Mouse (Mus musculus) CH12.LX (cell line): Measurements from ENCODE around the gene Zfand6. TPM values are rescaled to one million over a fixed set of nuclear protein-coding genes. Genes with fewer than 3 reads are reported as not detected.

Source experiments
- DNase-seq: peaks from one replicate; pipeline ENCODE4 v3.0.0-alpha.2; 2013; ENCODE audit errors: extremely low read depth
- H3K27ac ChIP-seq: 2 replicates; pipeline ENCODE4 v1.5.1; 2012; ENCODE audit warnings: low read depth, mild to moderate bottlenecking, control low read depth, moderate library complexity; ENCODE audit not compliant: insufficient read depth
- H3K27me3 ChIP-seq: replicated peaks from 2 replicates; pipeline ENCODE3; 2012; ENCODE audit warnings: inconsistent platforms
- H3K36me3 ChIP-seq, 2 experiments: replicated peaks in 1 of 2; 2 replicates each; pipeline versions ENCODE3 to v1.6.1; 2012; ENCODE audit warnings: inconsistent platforms in 1 of 2, low read length in 1 of 2, mild to moderate bottlenecking in 1 of 2, mixed read lengths in 1 of 2, moderate library complexity in 1 of 2; ENCODE audit not compliant: control insufficient read depth in 1 of 2, insufficient read depth in 1 of 2
- H3K4me1 ChIP-seq, 2 experiments: 2 replicates each; pipeline ENCODE4 v1.6.1; 2012; ENCODE audit warnings: inconsistent platforms in 1 of 2, moderate library complexity in 1 of 2; ENCODE audit not compliant: insufficient read depth in 2 of 2, control insufficient read depth in 1 of 2
- H3K4me2 ChIP-seq: 2 replicates; pipeline ENCODE4 v1.6.1; 2012; ENCODE audit warnings: low read depth, mild to moderate bottlenecking, control low read depth; ENCODE audit not compliant: poor library complexity, insufficient read depth, severe bottlenecking
- H3K4me3 ChIP-seq, 3 experiments: fragments of 150-350 bp in 1 of 3; sonication (generic) in 1 of 3; replicated peaks in 1 of 3; 2 replicates each; pipeline versions ENCODE3 to v1.5.1; 2011 to 2012; ENCODE audit warnings: low read depth in 2 of 3, low read length in 2 of 3, mild to moderate bottlenecking in 2 of 3, moderate library complexity in 2 of 3, control low read depth in 1 of 3, improper control_type of control experiment in 1 of 3, inconsistent platforms in 1 of 3, mixed read lengths in 1 of 3; ENCODE audit not compliant: poor library complexity in 1 of 3
- H3K79me2 ChIP-seq: replicated peaks from 2 replicates; pipeline ENCODE4 v1.6.1; 2012; ENCODE audit warnings: mild to moderate bottlenecking, moderate library complexity; ENCODE audit not compliant: control insufficient read depth, poor library complexity, insufficient read depth, severe bottlenecking; ENCODE audit errors: extremely low read depth
- H3K9ac ChIP-seq: 2 replicates; pipeline ENCODE4 v1.6.1; 2012; ENCODE audit warnings: low read depth, mild to moderate bottlenecking, control low read depth, moderate library complexity; ENCODE audit not compliant: insufficient read depth
- H3K9me3 ChIP-seq: replicated peaks from 2 replicates; pipeline ENCODE3; 2012; ENCODE audit warnings: low read length, inconsistent platforms, mixed read lengths
- CHD1 ChIP-seq: IDR thresholded peaks from 2 replicates; pipeline ENCODE4 v1.6.1; 2012; ENCODE audit warnings: low read depth, low read length, improper control_type of control experiment, inconsistent platforms
- CTCF ChIP-seq, 2 experiments: IDR thresholded peaks in 1 of 2; conservative IDR thresholded peaks in 1 of 2; 2 replicates each; pipeline ENCODE4 v1.5.1; 2011 to 2012; ENCODE audit warnings: low read depth in 2 of 2, low read length in 2 of 2, improper control_type of control experiment in 1 of 2, inconsistent platforms in 1 of 2, mild to moderate bottlenecking in 1 of 2, moderate library complexity in 1 of 2
- ELF1 ChIP-seq: IDR thresholded peaks from 2 replicates; pipeline ENCODE4 v1.6.1; 2014; ENCODE audit warnings: low read depth, mild to moderate bottlenecking, inconsistent platforms, low read length, improper control_type of control experiment
- EP300 ChIP-seq: IDR thresholded peaks from 2 replicates; pipeline ENCODE4 v1.6.1; 2011; ENCODE audit warnings: low read length, improper control_type of control experiment
- JUN ChIP-seq: IDR thresholded peaks from 2 replicates; pipeline ENCODE4 v1.6.1; 2011; ENCODE audit warnings: low read depth, mild to moderate bottlenecking, low read length, improper control_type of control experiment, moderate library complexity; ENCODE audit not compliant: insufficient read depth
- JUND ChIP-seq: conservative IDR thresholded peaks from 2 replicates; pipeline ENCODE4 v1.6.1; 2011; ENCODE audit warnings: low read depth, low read length, improper control_type of control experiment
- MEF2A ChIP-seq: IDR thresholded peaks from 2 replicates; pipeline ENCODE4 v1.6.1; 2014; ENCODE audit warnings: low read depth, mild to moderate bottlenecking, inconsistent platforms, low read length, improper control_type of control experiment, borderline replicate concordance
- NELFE ChIP-seq: IDR thresholded peaks from 2 replicates; pipeline ENCODE4 v1.6.1; 2011; ENCODE audit warnings: low read depth, low read length, improper control_type of control experiment
- POLR2A ChIP-seq: IDR thresholded peaks from 2 replicates; pipeline ENCODE4 v1.6.1; 2011; ENCODE audit warnings: low read depth, mild to moderate bottlenecking, improper control_type of control experiment, low read length
- RAD21 ChIP-seq: IDR thresholded peaks from 2 replicates; pipeline ENCODE4 v1.6.1; 2011; ENCODE audit warnings: low read depth, mild to moderate bottlenecking, low read length, improper control_type of control experiment, moderate library complexity
- SMC3 ChIP-seq: IDR thresholded peaks from 2 replicates; pipeline ENCODE4 v1.6.1; 2011; ENCODE audit warnings: low read depth, low read length, improper control_type of control experiment
- TBP ChIP-seq: conservative IDR thresholded peaks from 2 replicates; pipeline ENCODE4 v1.6.1; 2011; ENCODE audit warnings: low read depth, low read length, improper control_type of control experiment
- TCF12 ChIP-seq: IDR thresholded peaks from 2 replicates; pipeline ENCODE4 v1.6.1; 2014; ENCODE audit warnings: low read depth, mild to moderate bottlenecking, inconsistent platforms, low read length, improper control_type of control experiment
- UBTF ChIP-seq: IDR thresholded peaks from 2 replicates; pipeline ENCODE4 v1.6.1; 2012; ENCODE audit warnings: low read depth, mild to moderate bottlenecking, inconsistent platforms, low read length, improper control_type of control experiment, moderate library complexity
- USF1 ChIP-seq: IDR thresholded peaks from 2 replicates; pipeline ENCODE4 v1.6.1; 2014; ENCODE audit warnings: low read depth, mild to moderate bottlenecking, inconsistent platforms, low read length, improper control_type of control experiment
- ZNF384 ChIP-seq: IDR thresholded peaks from 2 replicates; pipeline ENCODE4 v1.6.1; 2012; ENCODE audit warnings: low read depth, low read length, improper control_type of control experiment, inconsistent platforms
- dilution Hi-C: fragments of 300-500 bp; cut with MboI; formaldehyde crosslinking; loops from 2 replicates; pipeline ENCODE4 v1.14.3; 2020; ENCODE audit warnings: low sequenced_read_pairs; ENCODE audit not compliant: extremely low pct_unique_long_range_greater_than_20kb, extremely low pct_ligation_motif_present
- in situ Hi-C: fragments of 300-500 bp; cut with MboI; formaldehyde crosslinking; loops from 3 replicates; pipeline ENCODE4 v1.14.3; 2019; ENCODE audit warnings: low sequenced_read_pairs, low pct_ligation_motif_present, low pct_unique_long_range_greater_than_20kb, mixed read lengths
- polyA plus RNA-seq: library from polyadenylated mRNA; unstranded; fragments of >175 nt; gene quantifications from 2 replicates; pipeline ENCODE4 v1.2.1, GENCODE M21; 2012; ENCODE audit warnings: low read depth; ENCODE audit not compliant: insufficient read length
- total RNA-seq, 2 experiments: library from RNA; depleted of rRNA; stranded (reverse); fragments of 300-350 nt in 1 of 2; fragments of >200 nt in 1 of 2; gene quantifications; 2 replicates each; pipeline ENCODE4 v1.2.3; 2012 to 2014

The Zfand6 gene
- total and polyA plus RNA-seq, 3 experiments, result 57.5 to 196 (median 78.0) TPM

- no peak overlapping the region for H3K4me2 ChIP-seq
- dilution Hi-C loops, result no loop called here
- in situ Hi-C loops, result loop anchor here (10.0 kb wide), 1 partner anchor 73 kb away; the partner anchor contains the start of gene Zfand6
- H3K4me3 ChIP-seq, result no peak overlapping the region
- peak; percentile 33 for DNase-seq
- peak; percentile 76 for TF ChIP-seq ZNF384
- no peak for TF ChIP-seq NELFE
- no peaks in the 10 kb centered on the region for H3K9me3 ChIP-seq
- H3K27me3 ChIP-seq, result no peaks in the 10 kb centered on the region
- H3K79me2 ChIP-seq, result no peaks in the 10 kb centered on the region
- H3K4me1 ChIP-seq, result peaks cover 0 to 29% of the 10 kb centered on the region in 2 experiments; a peak in 3 of 4 replicates
- H3K9ac ChIP-seq, result no peak overlapping the region
- H3K27ac ChIP-seq, result no peak overlapping the region
- H3K36me3 ChIP-seq, result peaks cover 0 to 17% of the 10 kb centered on the region in 2 experiments
Observed at GRCm38 (mm10) chr7:84611609-84612008, 78.2 kb downstream of the Zfand6 start.

DNA sequence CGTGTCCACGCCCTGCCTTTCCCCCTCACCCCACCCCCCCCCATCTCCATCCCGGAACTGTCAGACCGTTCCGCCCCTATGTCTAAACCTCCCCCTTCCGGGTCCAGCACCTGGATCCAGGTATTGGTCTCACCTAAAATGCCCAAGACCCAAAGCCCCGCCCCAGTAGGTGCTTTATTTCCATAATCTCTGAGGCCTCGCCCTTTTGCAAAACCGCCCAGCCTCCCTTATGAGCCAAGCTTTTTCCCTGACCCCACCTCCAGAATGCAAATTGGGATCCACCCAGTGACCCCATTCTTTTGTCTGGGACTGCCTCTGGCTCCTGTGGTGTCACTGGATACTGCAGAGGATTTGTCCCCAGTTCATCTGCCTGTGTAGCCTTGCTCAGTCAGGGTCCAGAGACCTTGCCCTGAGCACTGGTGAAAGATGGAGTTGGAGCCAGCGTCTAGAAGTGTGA, 83.4 kb downstream of the Zfand6 start, which contains the start of gene Fah:
Fah (minus strand) TSS at position 430 of the 457 bp plus-strand sequence.
- Histone ChIP-seq H3K27me3 (no peaks in the 10 kb centered on the region), H3K4me2 (peak within 1 kb of the TSS; percentile 95), H3K9ac (peak within 1 kb of the TSS; percentile 80), H3K36me3 (peaks cover 11 to 20% of the 10 kb centered on the region in 2 experiments), H3K27ac (peak within 1 kb of the TSS; percentile 57; the same call in 1 of the 2 replicates), H3K4me1 (peaks cover 8 to 27% of the 10 kb centered on the region in 2 experiments), H3K4me3 (peak within 1 kb of the TSS; percentile 78 to 95 (median 88)), H3K79me2 (peaks cover 37% of the 10 kb centered on the region), H3K9me3 (no peaks in the 10 kb centered on the region)
- DNase-seq, result peak; percentile 61
- in situ Hi-C loops (no loop called here), dilution Hi-C loops (no loop called here)
- TF ChIP-seq ELF1, result peak; percentile 69
- no peak for TF ChIP-seq EP300
- TF ChIP-seq JUN, result no peak

DNA sequence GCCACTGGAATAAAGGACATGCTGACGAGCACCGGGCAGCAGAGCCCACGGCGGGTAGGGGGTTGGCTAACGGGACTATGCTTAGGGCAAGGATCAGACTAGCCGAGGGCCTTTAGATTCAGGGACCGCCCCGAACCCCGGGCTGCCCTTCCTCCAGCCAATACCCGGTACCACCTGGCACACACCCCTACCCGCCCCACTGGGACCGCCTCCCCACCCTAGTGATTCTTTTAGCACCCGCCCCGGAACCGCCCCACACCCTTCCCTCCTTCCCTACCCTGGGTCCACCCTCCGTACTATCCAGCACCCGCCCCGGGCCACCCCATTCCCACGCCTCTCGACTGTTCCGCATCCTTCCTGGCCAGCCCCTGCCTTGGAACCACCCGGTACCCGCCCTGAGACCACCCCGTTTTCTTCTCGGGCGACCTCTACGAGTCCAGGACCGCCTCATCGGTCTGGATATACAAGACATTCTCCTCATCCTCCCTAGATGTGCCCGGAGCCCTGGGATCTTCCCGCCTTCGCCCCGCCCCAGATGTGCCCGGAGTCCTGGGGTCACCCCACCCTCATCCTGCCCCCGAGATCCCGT, 84.0 kb downstream of the Zfand6 start:
- peaks cover 41% of the 10 kb centered on the region for H3K79me2 ChIP-seq
- peak; percentile 62 for TF ChIP-seq NELFE
- no peak for TF ChIP-seq RAD21
- no peak; the same call in none of the 2 replicates for TF ChIP-seq ELF1
- TF ChIP-seq CTCF (conservative IDR thresholded peaks at IDR 0.05 in 1 of 2, IDR thresholded peaks at IDR 0.05 in 1 of 2; ENCODE audit: low read depth in 2 of 2, low read length in 2 of 2), result no peak
- TF ChIP-seq TCF12, result peak; percentile 37; the same call in 1 of the 2 replicates
- no peak for TF ChIP-seq MEF2A
- TF ChIP-seq USF1, result no peak
- TF ChIP-seq SMC3, result no peak
- 0 out of 2 replicates have a peak, but pooled peaks have one; percentile 53 for TF ChIP-seq UBTF
- TF ChIP-seq TBP, result peak; percentile 64; the same call in 1 of the 2 replicates
- peak; percentile 76 for TF ChIP-seq POLR2A
- no peak for TF ChIP-seq JUND
- TF ChIP-seq CHD1, result no peak
- H3K9ac ChIP-seq, result peak overlapping the region; percentile 80
- H3K36me3 ChIP-seq, result peaks cover 17 to 25% of the 10 kb centered on the region in 2 experiments
- in situ Hi-C loops (no loop called here), dilution Hi-C loops (no loop called here)
- no peaks in the 10 kb centered on the region for H3K9me3 ChIP-seq
- no peaks in the 10 kb centered on the region for H3K27me3 ChIP-seq
- peak overlapping the region; percentile 95 for H3K4me2 ChIP-seq
- peak overlapping the region; percentile 57; the same call in 1 of the 2 replicates for H3K27ac ChIP-seq
- peak; percentile 80 for DNase-seq
- peaks cover 8 to 30% of the 10 kb centered on the region in 2 experiments for H3K4me1 ChIP-seq
- H3K4me3 ChIP-seq, result peak overlapping the region; percentile 78 to 95 (median 88)
